Mouse (Mus musculus): ENCODE data around the gene Zp3r. TPM values are rescaled to one million over a fixed set of nuclear protein-coding genes. Genes with fewer than 3 reads are reported as not detected.
A peak's percentile ranks its signal among the peaks of the same experiment; 100 is the strongest.

The Zp3r gene
- total and polyA plus RNA-seq, 2 experiments from 2014 or later: not detected

- Histone ChIP-seq H3K9ac (replicated peaks; ENCODE audit: low read length) (no peak overlapping the region), H3K27ac (no peak overlapping the region), H3K4me2 (ENCODE audit: low read depth, low read length) (no peak overlapping the region), H3K27me3 (ENCODE audit: insufficient read depth, low read length) (no peaks in the 10 kb centered on the region), H3K36me3 (ENCODE audit: insufficient read depth, low read length) (no peaks in the 10 kb centered on the region), H3K9me3 (ENCODE audit: low read length) (no peaks in the 10 kb centered on the region), H3K4me3 (ENCODE audit: low read length) (no peak overlapping the region), H3K4me1 (ENCODE audit: insufficient read depth, low read length) (no peaks in the 10 kb centered on the region)
- DNase-seq (ENCODE audit: low spot score): peak; percentile 73
- WGBS: 38% methylated on average over 16 of the region's 16 CpGs
- ATAC-seq: 0 out of 2 replicates have a peak, but pooled peaks have one; percentile 61
- peak; percentile 89 for TF ChIP-seq CTCF (IDR thresholded peaks at IDR 0.05; ENCODE audit: low read depth)
These were observed 4.5 kb upstream of the Zp3r start for GRCm38 (mm10) chr1:130633761-130634410.

GRCm38 (mm10) chr1:130633316-130633715, 3.9 kb upstream of the Zp3r start:
- no peaks in the 10 kb centered on the region for H3K4me1 ChIP-seq (ENCODE audit: insufficient read depth, low read length)
- ATAC-seq (no peak), DNase-seq (ENCODE audit: low spot score) (no peak)
- WGBS: 88% methylated on average over 8 of the region's 8 CpGs
- H3K36me3 ChIP-seq (ENCODE audit: insufficient read depth, low read length): no peaks in the 10 kb centered on the region
- no peak overlapping the region for H3K9ac ChIP-seq (replicated peaks; ENCODE audit: low read length)
- no peaks in the 10 kb centered on the region for H3K27me3 ChIP-seq (ENCODE audit: insufficient read depth, low read length)
- no peaks in the 10 kb centered on the region for H3K9me3 ChIP-seq (ENCODE audit: low read length)
- no peak overlapping the region for H3K27ac ChIP-seq
- H3K4me2 ChIP-seq (ENCODE audit: low read depth, low read length): no peak overlapping the region
- H3K4me3 ChIP-seq (ENCODE audit: low read length): no peak overlapping the region
- no peak for TF ChIP-seq CTCF (IDR thresholded peaks at IDR 0.05; ENCODE audit: low read depth)

GRCm38 (mm10) chr1:130596291-130596690, 33.1 kb downstream of the Zp3r start:
- Histone ChIP-seq H3K27me3 (ENCODE audit: insufficient read depth, low read length) (no peaks in the 10 kb centered on the region), H3K9ac (replicated peaks; ENCODE audit: low read length) (no peak overlapping the region), H3K36me3 (ENCODE audit: insufficient read depth, low read length) (no peaks in the 10 kb centered on the region), H3K4me2 (ENCODE audit: low read depth, low read length) (no peak overlapping the region), H3K27ac (no peak overlapping the region), H3K9me3 (ENCODE audit: low read length) (no peaks in the 10 kb centered on the region), H3K4me3 (ENCODE audit: low read length) (no peak overlapping the region), H3K4me1 (ENCODE audit: insufficient read depth, low read length) (no peaks in the 10 kb centered on the region)
- WGBS: 90% methylated on average over 2 of the region's 2 CpGs
- no peak for TF ChIP-seq CTCF (IDR thresholded peaks at IDR 0.05; ENCODE audit: low read depth)
- ATAC-seq (no peak), DNase-seq (ENCODE audit: low spot score) (no peak)

GRCm38 (mm10) chr1:130588659-130589058, 40.8 kb downstream of the Zp3r start:
- DNase-seq (ENCODE audit: low spot score): no peak
- Histone ChIP-seq H3K9ac (replicated peaks; ENCODE audit: low read length) (no peak overlapping the region), H3K4me2 (ENCODE audit: low read depth, low read length) (no peak overlapping the region), H3K4me1 (ENCODE audit: insufficient read depth, low read length) (no peaks in the 10 kb centered on the region), H3K27me3 (ENCODE audit: insufficient read depth, low read length) (no peaks in the 10 kb centered on the region), H3K9me3 (ENCODE audit: low read length) (no peaks in the 10 kb centered on the region), H3K27ac (no peak overlapping the region), H3K36me3 (ENCODE audit: insufficient read depth, low read length) (no peaks in the 10 kb centered on the region), H3K4me3 (ENCODE audit: low read length) (no peak overlapping the region)
- ATAC-seq: no peak
- TF ChIP-seq CTCF (IDR thresholded peaks at IDR 0.05; ENCODE audit: low read depth): no peak
- 84% methylated on average over 9 of the region's 9 CpGs for WGBS

GRCm38 (mm10) chr1:130576389-130576788, 53.0 kb downstream of the Zp3r start:
- H3K9ac ChIP-seq (replicated peaks; ENCODE audit: low read length): no peak overlapping the region
- H3K4me1 ChIP-seq (ENCODE audit: insufficient read depth, low read length): no peaks in the 10 kb centered on the region
- DNase-seq (ENCODE audit: low spot score) (peak; percentile 39), ATAC-seq (no peak)
- no peaks in the 10 kb centered on the region for H3K36me3 ChIP-seq (ENCODE audit: insufficient read depth, low read length)
- WGBS: 43% methylated on average over 4 of the region's 4 CpGs
- no peak for TF ChIP-seq CTCF (IDR thresholded peaks at IDR 0.05; ENCODE audit: low read depth)
- H3K27me3 ChIP-seq (ENCODE audit: insufficient read depth, low read length): no peaks in the 10 kb centered on the region
- no peak overlapping the region for H3K4me2 ChIP-seq (ENCODE audit: low read depth, low read length)
- no peak overlapping the region for H3K4me3 ChIP-seq (ENCODE audit: low read length)
- no peaks in the 10 kb centered on the region for H3K9me3 ChIP-seq (ENCODE audit: low read length)
- no peak overlapping the region for H3K27ac ChIP-seq

GRCm38 (mm10) chr1:130575962-130576361, 53.5 kb downstream of the Zp3r start:
- DNase-seq (ENCODE audit: low spot score) (peak; percentile 67), ATAC-seq (no peak)
- Histone ChIP-seq H3K36me3 (ENCODE audit: insufficient read depth, low read length) (no peaks in the 10 kb centered on the region), H3K4me3 (ENCODE audit: low read length) (no peak overlapping the region), H3K9me3 (ENCODE audit: low read length) (no peaks in the 10 kb centered on the region), H3K27ac (no peak overlapping the region), H3K4me1 (ENCODE audit: insufficient read depth, low read length) (no peaks in the 10 kb centered on the region), H3K9ac (replicated peaks; ENCODE audit: low read length) (no peak overlapping the region), H3K27me3 (ENCODE audit: insufficient read depth, low read length) (no peaks in the 10 kb centered on the region), H3K4me2 (ENCODE audit: low read depth, low read length) (no peak overlapping the region)
- TF ChIP-seq CTCF (IDR thresholded peaks at IDR 0.05; ENCODE audit: low read depth): peak; percentile 54

GRCm38 (mm10) chr1:130551407-130552249, 77.8 kb downstream of the Zp3r start:
- TF ChIP-seq CTCF (IDR thresholded peaks at IDR 0.05; ENCODE audit: low read depth): no peak
- Histone ChIP-seq H3K36me3 (ENCODE audit: insufficient read depth, low read length) (no peaks in the 10 kb centered on the region), H3K27me3 (ENCODE audit: insufficient read depth, low read length) (no peaks in the 10 kb centered on the region), H3K4me3 (ENCODE audit: low read length) (no peak overlapping the region), H3K9me3 (ENCODE audit: low read length) (no peaks in the 10 kb centered on the region), H3K4me1 (ENCODE audit: insufficient read depth, low read length) (no peaks in the 10 kb centered on the region), H3K27ac (no peak overlapping the region), H3K9ac (replicated peaks; ENCODE audit: low read length) (no peak overlapping the region), H3K4me2 (ENCODE audit: low read depth, low read length) (no peak overlapping the region)
- ATAC-seq: no peak
- 70% methylated on average over 5 of the region's 5 CpGs for WGBS
- DNase-seq (ENCODE audit: low spot score): no peak
